Mouse (Mus musculus): ENCODE results near the gene Mtap.

GRCm38 (mm10) chr4:89177514-89178307, 40.8 kb downstream of the Mtap start:
- TF ChIP-seq EP300 (IDR thresholded peaks at IDR 0.05) (no peak), CTCF (IDR thresholded peaks at IDR 0.05) (no peak)
